Mouse (Mus musculus) embryonic facial prominence, embryonic 11.5 days (tissue): Measurements from ENCODE around the gene Epha2. TPM values are rescaled to one million over a fixed set of nuclear protein-coding genes. Genes with fewer than 3 reads are reported as not detected.
A peak's percentile ranks its signal among the peaks of the same experiment; 100 is the strongest.

Experiments used
- ATAC-seq: fragments of 200-750 bp; cut with Nextera tagmentation; replicated peaks from 2 replicates; pipeline ENCODE4 v1.8.0; 2017; ENCODE audit warnings: low read depth; ENCODE audit not compliant: insufficient number of reproducible peaks, low FRiP score, low TSS enrichment
- DNase-seq: peaks from one replicate; pipeline ENCODE4 v3.0.0-alpha.2; 2015; ENCODE audit warnings: low spot score
- H3K27ac ChIP-seq: fragments of 300-500 bp; sonication (generic); replicated peaks from 2 replicates; pipeline ENCODE4 v1.5.1; 2014; ENCODE audit warnings: mild to moderate bottlenecking, low read depth, low read length, control low read depth
- H3K27me3 ChIP-seq: fragments of 300-500 bp; sonication (generic); 2 replicates; pipeline ENCODE4 v1.6.1; 2014; ENCODE audit warnings: mild to moderate bottlenecking, low read length, moderate library complexity, mixed read lengths; ENCODE audit not compliant: control insufficient read depth, insufficient read depth
- H3K36me3 ChIP-seq: fragments of 300-500 bp; sonication (generic); replicated peaks from 2 replicates; pipeline ENCODE4 v1.6.1; 2014; ENCODE audit warnings: low read depth, mild to moderate bottlenecking, low read length, moderate library complexity, mixed read lengths; ENCODE audit not compliant: control insufficient read depth, insufficient read depth
- H3K4me1 ChIP-seq: fragments of 300-500 bp; sonication (generic); 2 replicates; pipeline ENCODE4 v1.6.1; 2014; ENCODE audit warnings: low read length, mixed read lengths; ENCODE audit not compliant: control insufficient read depth, insufficient read depth
- H3K4me2 ChIP-seq: fragments of 300-500 bp; sonication (generic); 2 replicates; pipeline ENCODE4 v1.6.1; 2014; ENCODE audit warnings: low read depth, mild to moderate bottlenecking, control low read depth, low read length, moderate library complexity
- H3K4me3 ChIP-seq: fragments of 300-500 bp; sonication (generic); 2 replicates; pipeline ENCODE4 v1.5.1; 2014; ENCODE audit warnings: low read depth, low read length, control low read depth
- H3K9ac ChIP-seq: fragments of 300-500 bp; sonication (generic); replicated peaks from 2 replicates; pipeline ENCODE4 v1.6.1; 2014; ENCODE audit warnings: mild to moderate bottlenecking, control low read depth, low read length
- H3K9me3 ChIP-seq: fragments of 300-500 bp; sonication (generic); replicated peaks from 2 replicates; pipeline ENCODE4 v1.6.1; 2016; ENCODE audit warnings: mild to moderate bottlenecking, low read length, inconsistent platforms, mixed read lengths; ENCODE audit not compliant: control insufficient read depth
- WGBS: fragments of 180-500 bp; shearing (Covaris S2); extraction: QIAGEN DNeasy Blood & Tissue Kit; methylation state at CpG from one replicate; pipeline ENCODE4 v1.1.7; 2014; 5-methylcytosine and 5-hydroxymethylcytosine counted together
- polyA plus RNA-seq: library from polyadenylated mRNA; unstranded; fragments of >200 nt; fragmentation: Nextera tagmentation; extraction: Ambion mirVana; gene quantifications from 2 replicates; pipeline ENCODE4 v1.2.1, GENCODE M21; 2014

Epha2 gene
- polyA plus RNA-seq, 1 experiment from 2014 or later = 1.0 TPM

DNA sequence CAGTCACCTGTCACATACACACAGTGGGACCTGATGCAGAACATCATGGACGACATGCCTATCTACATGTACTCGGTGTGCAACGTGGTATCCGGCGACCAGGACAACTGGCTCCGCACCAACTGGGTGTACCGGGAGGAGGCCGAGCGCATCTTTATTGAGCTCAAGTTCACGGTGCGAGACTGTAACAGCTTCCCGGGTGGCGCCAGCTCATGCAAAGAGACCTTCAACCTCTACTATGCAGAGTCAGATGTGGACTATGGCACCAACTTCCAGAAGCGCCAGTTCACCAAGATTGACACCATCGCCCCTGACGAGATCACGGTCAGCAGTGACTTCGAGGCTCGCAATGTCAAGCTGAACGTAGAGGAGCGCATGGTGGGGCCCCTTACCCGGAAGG, 7.3 kb downstream of the Epha2 start:
- H3K9ac ChIP-seq = no peak overlapping the region
- no peak for DNase-seq
- no peak for ATAC-seq
- no peak overlapping the region for H3K27ac ChIP-seq
- no peaks in the 10 kb centered on the region for H3K36me3 ChIP-seq
- H3K4me2 ChIP-seq = no peak overlapping the region
- H3K9me3 ChIP-seq = no peaks in the 10 kb centered on the region
- peaks cover 9% of the 10 kb centered on the region for H3K4me1 ChIP-seq
- WGBS = 95% methylated on average over 22 of the region's 22 CpGs
- H3K4me3 ChIP-seq = no peak overlapping the region
- 0 out of 2 replicates have a peak, but pooled peaks cover 2% of the 10 kb centered on the region for H3K27me3 ChIP-seq

DNA sequence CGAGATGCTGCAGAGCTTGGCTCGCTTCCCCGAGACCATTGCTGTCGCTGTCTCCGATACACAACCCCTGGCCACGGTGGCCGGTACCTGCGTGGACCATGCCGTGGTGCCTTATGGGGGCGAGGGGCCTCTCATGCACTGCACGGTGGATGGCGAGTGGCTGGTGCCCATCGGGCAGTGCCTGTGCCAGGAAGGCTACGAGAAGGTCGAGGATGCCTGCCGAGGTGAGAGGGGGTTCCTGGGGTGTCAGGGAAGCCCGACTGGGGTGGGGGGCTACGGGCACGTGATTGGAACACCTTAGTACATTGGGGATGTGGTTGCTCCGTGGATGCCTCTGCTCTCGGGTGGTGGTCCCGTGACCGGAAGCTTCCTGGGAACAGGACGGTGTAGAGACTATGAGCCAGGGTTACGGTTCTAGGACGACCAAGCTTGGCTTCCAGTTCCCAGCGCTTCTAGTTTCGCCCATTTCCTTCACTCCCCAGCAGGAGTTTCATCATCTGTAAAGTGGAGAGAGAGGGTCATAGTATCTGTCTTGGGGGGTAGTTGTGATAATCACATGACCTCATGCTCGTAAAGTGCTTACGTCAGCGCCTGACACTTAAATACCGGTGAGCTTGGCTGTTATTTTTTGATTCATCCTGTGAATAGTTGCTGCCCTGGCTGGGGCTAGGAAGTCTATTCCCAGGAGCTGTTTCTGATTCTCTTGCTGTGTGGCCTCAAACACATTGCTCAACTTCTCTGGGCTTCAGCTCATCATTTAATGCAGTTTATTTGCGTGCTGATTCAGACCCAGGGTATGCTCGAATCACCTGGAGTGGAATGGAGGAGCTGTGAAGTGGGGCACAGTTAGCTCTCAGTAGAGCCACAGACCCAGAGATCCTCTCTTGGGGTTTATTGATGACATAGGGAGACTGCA, 8.1 kb downstream of the Epha2 start:
- Histone ChIP-seq H3K4me2 (no peak overlapping the region), H3K27me3 (no peaks in the 10 kb centered on the region), H3K9me3 (no peaks in the 10 kb centered on the region), H3K4me3 (no peak overlapping the region), H3K9ac (no peak overlapping the region), H3K27ac (no peak overlapping the region), H3K4me1 (peaks cover 9% of the 10 kb centered on the region), H3K36me3 (no peaks in the 10 kb centered on the region)
- 93% methylated on average over 34 of the region's 34 CpGs for WGBS
- ATAC-seq (no peak), DNase-seq (no peak)

DNA sequence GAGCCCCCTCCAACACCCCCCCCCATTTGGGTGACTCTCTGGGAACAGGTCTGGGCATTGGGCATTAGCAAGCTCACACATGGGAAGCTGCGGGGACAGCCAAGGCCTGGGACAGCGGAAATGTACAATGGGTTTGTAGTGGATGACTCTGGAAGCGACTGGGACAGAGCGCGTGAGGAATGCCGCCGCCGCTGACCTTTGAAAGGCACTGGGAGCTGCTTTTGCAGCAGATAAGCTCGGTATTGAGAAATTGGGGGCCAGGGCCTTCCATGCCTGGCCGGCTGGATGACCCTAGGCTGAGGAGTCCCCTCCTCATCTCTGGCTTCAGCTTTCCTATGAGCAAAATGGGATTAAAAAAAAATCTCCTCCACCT, 8.7 kb downstream of the Epha2 start:
- Histone ChIP-seq H3K4me2 (no peak overlapping the region), H3K27ac (peak overlapping the region; percentile 36; the same call in 1 of the 2 replicates), H3K4me3 (no peak overlapping the region)

DNA sequence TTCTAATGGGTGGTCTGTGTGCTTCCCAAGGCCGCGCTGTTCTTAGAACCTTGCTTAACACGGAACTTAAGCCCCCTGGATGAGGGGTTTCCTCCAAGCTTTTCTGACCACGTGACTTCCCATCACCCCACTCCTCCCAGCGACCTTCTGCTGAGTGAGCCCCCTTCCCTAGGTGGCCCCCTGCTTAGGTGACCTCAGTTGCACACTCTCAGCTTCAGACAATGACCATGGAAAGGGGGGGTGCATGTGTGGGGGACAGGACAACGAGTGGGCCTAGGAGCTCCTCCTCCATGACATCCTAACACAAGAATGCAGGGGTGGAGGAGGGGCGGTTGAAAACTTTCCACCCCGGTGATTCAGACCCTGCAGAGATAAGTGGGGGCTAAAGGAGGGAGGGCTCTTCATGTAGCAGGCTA, 9.2 kb downstream of the Epha2 start:
- ATAC-seq (peak; percentile 37; the same call in 1 of the 2 replicates), DNase-seq (peak; percentile 74)
- no peaks in the 10 kb centered on the region for H3K36me3 ChIP-seq
- peaks cover 9% of the 10 kb centered on the region for H3K4me1 ChIP-seq
- no peaks in the 10 kb centered on the region for H3K27me3 ChIP-seq
- H3K4me3 ChIP-seq = no peak overlapping the region
- H3K9ac ChIP-seq = no peak overlapping the region
- H3K4me2 ChIP-seq = no peak overlapping the region
- H3K27ac ChIP-seq = peak overlapping the region; percentile 36; the same call in 1 of the 2 replicates
- WGBS = 19% methylated on average over 8 of the region's 8 CpGs
- no peaks in the 10 kb centered on the region for H3K9me3 ChIP-seq

More for the DNA sequence above, 8.7 kb downstream of the Epha2 start:
- no peaks in the 10 kb centered on the region for H3K9me3 ChIP-seq
- WGBS = 40% methylated on average over 10 of the region's 10 CpGs
- DNase-seq (no peak), ATAC-seq (no peak; the same call in 1 of the 2 replicates)
- H3K36me3 ChIP-seq = no peaks in the 10 kb centered on the region
- H3K4me1 ChIP-seq = peaks cover 9% of the 10 kb centered on the region
- no peaks in the 10 kb centered on the region for H3K27me3 ChIP-seq
- H3K9ac ChIP-seq = no peak overlapping the region

DNA sequence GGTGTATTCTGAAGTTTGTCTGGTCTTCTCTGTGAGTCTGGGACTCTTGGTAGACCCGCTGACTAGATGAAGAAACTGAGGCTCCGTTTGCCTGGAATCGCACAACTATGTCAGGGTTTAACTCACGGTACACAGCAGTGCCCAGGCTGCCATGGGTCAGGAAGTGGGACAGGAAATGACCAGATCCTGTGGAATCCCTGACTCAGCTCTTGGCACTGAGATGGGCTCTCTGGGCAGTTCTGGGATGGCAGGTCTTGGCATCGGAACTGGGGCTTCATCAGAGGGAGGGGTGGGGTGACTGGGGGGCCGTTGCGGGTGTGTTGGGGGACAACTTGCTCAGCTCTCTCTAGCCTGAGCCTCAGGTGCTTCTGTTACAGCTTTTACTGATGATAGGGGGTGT, 10.0 kb downstream of the Epha2 start:
- Histone ChIP-seq H3K4me2 (no peak overlapping the region), H3K9me3 (no peaks in the 10 kb centered on the region), H3K27ac (no peak overlapping the region; the same call in 1 of the 2 replicates), H3K4me1 (peaks cover 9% of the 10 kb centered on the region), H3K27me3 (no peaks in the 10 kb centered on the region), H3K36me3 (no peaks in the 10 kb centered on the region), H3K4me3 (no peak overlapping the region), H3K9ac (no peak overlapping the region)
- ATAC-seq (no peak), DNase-seq (no peak)
- WGBS = 65% methylated on average over 7 of the region's 7 CpGs

DNA sequence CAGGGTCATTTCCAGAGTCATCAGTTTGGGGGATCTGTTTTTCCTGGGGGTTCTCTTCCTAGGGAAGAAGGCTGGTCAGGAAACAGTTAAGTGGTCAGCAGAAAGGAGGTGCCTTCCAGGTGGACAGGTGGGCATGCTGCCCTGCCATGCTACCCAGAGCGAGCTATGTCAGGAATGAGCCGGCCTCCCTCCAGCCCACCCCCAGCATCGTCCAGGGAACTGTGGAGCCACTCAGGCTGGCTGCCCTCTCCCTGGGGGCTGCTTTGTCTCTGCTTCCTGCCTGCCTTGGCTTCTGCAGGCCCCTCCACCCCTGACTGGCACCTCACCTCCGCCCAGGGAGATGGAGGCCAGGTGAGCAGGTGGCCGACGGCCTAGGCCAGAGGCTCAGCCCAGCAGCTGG, 10.5 kb downstream of the Epha2 start:
- Histone ChIP-seq H3K9me3 (no peaks in the 10 kb centered on the region), H3K27me3 (no peaks in the 10 kb centered on the region), H3K4me3 (no peak overlapping the region), H3K36me3 (no peaks in the 10 kb centered on the region), H3K27ac (no peak overlapping the region), H3K9ac (no peak overlapping the region), H3K4me2 (no peak overlapping the region), H3K4me1 (peaks cover 9% of the 10 kb centered on the region)
- DNase-seq (no peak), ATAC-seq (no peak)
- 44% methylated on average over 6 of the region's 6 CpGs for WGBS

DNA sequence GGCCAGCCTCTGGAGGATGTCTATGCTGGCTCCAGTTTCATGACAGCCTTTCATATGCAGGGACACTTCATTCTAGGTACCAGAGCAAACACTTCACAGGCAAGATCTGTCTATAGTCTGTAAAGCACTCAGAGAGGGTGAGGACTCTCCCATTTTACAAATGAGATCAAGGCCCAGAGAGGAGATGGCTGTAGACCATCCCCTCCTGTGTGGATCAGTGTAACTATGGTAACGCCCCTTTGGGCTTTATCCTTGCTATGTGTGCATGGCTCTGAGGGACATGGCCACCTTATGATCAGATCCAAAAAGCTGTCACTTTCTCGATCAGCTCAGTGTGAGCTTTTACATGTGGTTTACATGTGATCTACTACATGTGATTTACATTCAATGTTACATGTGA, 10.9 kb downstream of the Epha2 start:
- H3K4me3 ChIP-seq = no peak overlapping the region
- ATAC-seq (no peak), DNase-seq (no peak)
- H3K9ac ChIP-seq = no peak overlapping the region
- no peaks in the 10 kb centered on the region for H3K36me3 ChIP-seq
- H3K27me3 ChIP-seq = no peaks in the 10 kb centered on the region
- 70% methylated on average over 2 of the region's 2 CpGs for WGBS
- no peak overlapping the region for H3K4me2 ChIP-seq
- H3K9me3 ChIP-seq = no peaks in the 10 kb centered on the region
- no peak overlapping the region for H3K27ac ChIP-seq
- H3K4me1 ChIP-seq = peaks cover 9% of the 10 kb centered on the region

DNA sequence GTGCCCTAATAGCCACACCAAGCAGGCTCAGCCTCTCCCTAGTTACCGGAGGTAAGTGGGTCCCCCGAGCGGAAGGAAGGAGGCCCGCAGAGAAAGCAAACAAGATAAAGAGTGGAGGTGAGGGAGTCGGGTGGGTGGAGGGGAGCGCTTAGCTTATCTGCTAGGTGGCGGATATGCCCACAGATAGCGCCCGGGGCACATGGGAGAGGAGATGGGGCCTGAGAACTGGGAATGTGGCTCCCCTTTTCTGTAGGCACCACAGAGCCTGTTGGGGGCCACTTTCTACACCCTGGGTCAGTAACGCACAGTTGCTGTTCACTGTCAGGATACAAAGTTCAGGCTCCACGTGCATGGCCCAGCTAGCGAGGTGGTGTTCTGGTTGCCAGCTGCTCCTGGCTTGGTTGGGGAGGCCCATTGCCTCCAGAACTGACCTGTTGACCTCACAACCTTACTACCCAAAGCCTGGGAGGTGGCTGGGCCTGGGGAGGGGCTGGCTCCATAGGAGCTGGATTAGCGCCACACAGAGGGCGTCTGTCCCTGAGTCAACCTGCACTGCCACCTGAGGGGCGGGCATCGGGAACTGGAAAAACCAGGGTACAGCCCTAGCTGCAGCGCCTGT, 11.6 kb downstream of the Epha2 start:
- Histone ChIP-seq H3K4me1 (peaks cover 9% of the 10 kb centered on the region), H3K36me3 (no peaks in the 10 kb centered on the region), H3K27me3 (no peaks in the 10 kb centered on the region), H3K4me3 (no peak overlapping the region), H3K9me3 (no peaks in the 10 kb centered on the region), H3K27ac (no peak overlapping the region), H3K9ac (no peak overlapping the region), H3K4me2 (no peak overlapping the region)
- ATAC-seq (no peak), DNase-seq (no peak)
- WGBS = 76% methylated on average over 17 of the region's 17 CpGs
